Mouse (Mus musculus) kidney, adult 10 weeks (tissue): ENCODE measurements around the gene Arhgap44. TPM values are rescaled to one million over a fixed set of nuclear protein-coding genes. Genes with fewer than 3 reads are reported as not detected.

Source experiments
- polyA plus RNA-seq: library from polyadenylated mRNA; stranded (reverse); fragments of 350-450 nt; fragmentation: Illumina TruSeq; extraction: RNeasy Lipid Tissue Mini Kit (QIAGEN cat#74804); gene quantifications from one replicate; pipeline ENCODE4 v1.2.3, GENCODE M21; 2014; ENCODE audit warnings: low read depth, low replicate concordance

The Arhgap44 gene
- polyA plus RNA-seq: 2.9 TPM

DNA sequence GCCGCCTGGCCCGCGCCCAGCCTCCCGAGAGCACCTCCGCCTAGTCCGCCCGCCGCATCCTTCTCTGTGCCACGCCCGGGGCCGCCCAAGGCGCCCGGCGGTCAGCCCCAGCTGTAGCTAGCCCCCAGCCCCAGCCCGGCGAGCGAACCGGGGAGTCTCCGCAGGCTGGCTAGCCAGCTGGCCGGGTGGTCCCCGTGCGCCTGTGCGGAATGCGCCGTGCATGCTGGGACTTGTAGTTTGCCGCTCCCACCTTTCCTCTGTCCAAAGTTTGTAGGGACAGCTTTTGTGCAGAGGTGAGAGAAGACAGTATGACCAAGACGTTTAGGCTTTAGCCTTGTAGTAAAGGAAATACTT lies at the start of gene Arhgap44:
Arhgap44 (minus strand) TSS at position 195 of the 354 bp plus-strand sequence.

DNA sequence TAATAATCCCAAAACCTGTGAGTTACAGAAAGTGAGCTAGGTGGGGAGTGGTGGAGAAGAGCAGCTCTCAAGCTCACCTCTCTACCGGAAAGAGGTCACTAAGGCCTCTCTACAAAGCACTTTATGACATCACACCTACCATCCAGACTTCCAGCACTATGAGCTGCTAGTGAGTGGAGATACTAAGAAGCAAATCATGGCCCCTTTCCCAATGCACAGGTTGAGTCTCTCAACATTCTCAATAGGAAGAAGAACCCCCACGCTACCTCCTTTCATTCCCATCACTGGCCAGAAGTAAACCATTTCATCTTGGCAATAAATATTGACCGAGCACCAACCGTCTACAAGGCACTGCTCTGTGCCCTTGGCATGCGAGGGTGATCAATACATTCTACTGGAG lies 3.0 kb downstream of the Arhgap44 start, which contains the start of gene 1700086D15Rik:
1700086D15Rik (minus strand) TSS at position 101 of the 400 bp plus-strand sequence.

DNA sequence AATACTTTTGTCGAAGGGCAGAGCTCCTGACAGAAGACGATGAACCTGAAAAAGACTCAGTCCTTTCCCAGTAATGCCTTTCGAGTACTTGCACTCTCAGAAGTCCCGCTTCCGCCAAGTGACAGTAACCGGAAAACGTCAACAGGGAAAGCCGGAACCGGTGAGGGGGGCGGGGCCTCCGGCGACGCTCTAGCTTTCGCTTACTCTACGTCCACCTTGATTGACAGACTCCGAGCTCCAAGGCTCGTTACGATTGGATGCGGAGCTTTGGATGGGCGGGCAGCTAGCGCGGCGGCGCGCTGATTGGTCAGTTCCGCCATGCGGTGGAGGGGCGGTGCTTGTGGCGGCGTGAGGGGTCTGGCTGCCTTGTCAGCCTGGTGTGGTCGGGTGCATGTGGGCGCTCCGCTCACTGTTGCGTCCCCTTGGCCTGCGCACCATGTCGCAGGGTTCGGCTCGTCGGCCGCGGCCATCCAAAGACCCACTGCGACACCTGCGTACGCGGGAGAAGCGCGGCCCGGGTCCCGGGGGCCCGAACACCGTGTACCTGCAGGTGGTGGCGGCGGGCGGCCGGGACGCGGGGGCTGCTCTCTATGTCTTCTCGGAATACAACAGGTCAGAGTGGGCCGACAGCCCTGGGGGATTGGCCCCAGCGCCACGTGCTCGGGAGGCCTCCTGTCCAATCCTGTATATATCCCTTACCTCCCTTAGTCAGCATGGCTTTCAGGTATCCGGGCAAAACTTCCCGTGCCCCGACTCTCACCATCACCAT lies 183.9 kb downstream of the Arhgap44 start, which contains the start of gene Elac2:
Elac2 (plus strand) TSS at position 319 of the 769 bp plus-strand sequence.

Other genes starting within 250 kb of the Arhgap44 start
- 7.7 TPM for gene Elac2, start 183.9 kb downstream of the Arhgap44 start, polyA plus RNA-seq
- not detected for gene 1700086D15Rik, start 3.1 kb downstream of the Arhgap44 start, polyA plus RNA-seq
- 0.49 TPM for gene Myocd, start 107.0 kb upstream of the Arhgap44 start, polyA plus RNA-seq